Mouse (Mus musculus): Measurements from ENCODE around the gene Klhdc8b.

DNA sequence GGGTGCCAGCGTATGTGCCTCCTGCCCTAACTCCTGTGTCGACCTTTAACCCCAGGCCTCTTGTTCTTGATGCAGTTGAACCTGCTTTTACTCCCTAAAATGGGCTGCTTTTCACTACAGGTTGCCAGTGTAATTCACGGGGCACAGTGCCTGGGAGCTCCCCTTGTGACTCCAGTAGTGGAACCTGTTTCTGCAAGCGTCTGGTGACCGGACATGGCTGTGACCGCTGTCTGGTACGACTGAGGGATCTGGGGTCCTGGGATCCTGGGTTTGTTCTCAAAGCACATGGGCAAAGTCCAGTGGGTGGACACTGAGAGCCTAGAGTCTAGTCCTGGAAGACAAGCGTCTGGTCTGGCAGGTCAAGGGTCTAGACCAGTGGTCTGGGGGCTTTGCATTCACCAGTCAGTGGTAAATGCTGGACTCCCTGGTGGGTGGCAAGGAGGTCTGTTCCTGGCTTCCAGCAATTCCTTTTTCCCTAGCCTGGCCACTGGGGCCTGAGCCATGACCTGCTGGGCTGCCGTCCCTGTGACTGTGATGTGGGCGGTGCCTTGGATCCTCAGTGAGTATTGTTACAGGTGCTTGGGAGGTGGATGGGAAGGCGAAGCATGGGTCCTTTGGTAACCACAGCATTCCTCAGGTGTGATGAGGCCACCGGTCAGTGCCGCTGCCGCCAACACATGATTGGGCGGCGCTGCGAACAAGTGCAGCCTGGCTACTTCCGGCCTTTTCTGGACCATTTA, 21.8 kb upstream of the Klhdc8b start:
- TF ChIP-seq CTCF (IDR thresholded peaks at IDR 0.05; ENCODE audit: borderline replicate concordance, control insufficient read depth, extremely low read depth, insufficient read depth, low read length, poor library complexity) (no peak), POLR2A (IDR thresholded peaks at IDR 0.05; ENCODE audit: control insufficient read depth, extremely low read depth, insufficient read depth, low read length, poor library complexity) (no peak)

Measured in thymus, adult 2 months (tissue).